Mouse (Mus musculus): ENCODE data around the gene Best2.
A peak's percentile ranks its signal among the peaks of the same experiment; 100 is the strongest.

The Best2 gene

DNA sequence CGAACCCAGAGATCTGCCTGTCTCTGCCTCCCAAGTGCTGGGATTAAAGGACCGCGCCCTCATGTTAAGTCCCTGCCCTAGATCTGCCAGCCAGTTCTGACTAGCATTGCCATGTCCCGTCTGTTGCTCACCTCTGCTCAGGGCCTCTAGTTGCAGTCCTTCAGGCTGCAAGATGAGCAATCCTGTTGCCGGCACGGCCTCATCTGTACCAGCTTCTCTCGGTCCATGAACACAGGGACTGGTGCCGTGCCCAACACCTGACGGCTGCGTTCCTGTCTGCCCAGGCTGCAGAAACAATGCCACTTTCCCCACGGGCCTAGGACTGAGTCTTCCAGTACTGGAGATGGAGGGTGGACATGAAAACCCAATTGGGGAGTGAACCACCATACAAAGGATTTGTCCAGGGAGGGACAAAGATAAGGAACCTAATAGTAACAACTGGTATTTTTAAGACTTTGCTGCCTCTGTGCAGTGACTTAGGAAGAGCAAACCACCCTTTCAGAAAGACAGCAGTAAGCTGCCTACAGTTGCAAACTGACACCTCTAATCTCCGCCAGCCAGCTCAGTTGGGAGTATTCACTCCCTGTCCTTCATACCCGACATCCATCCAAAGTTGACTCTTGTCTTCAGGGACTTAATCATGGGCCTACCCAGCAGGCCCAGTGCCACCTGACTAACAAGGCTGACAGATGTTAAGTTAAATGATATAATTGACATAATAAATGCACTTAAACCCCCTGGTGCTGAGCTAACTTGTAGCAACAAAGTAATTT lies 46.6 kb downstream of the Best2 start:
- no peak for DNase-seq (ENCODE audit: low read depth, low spot score)

DNA sequence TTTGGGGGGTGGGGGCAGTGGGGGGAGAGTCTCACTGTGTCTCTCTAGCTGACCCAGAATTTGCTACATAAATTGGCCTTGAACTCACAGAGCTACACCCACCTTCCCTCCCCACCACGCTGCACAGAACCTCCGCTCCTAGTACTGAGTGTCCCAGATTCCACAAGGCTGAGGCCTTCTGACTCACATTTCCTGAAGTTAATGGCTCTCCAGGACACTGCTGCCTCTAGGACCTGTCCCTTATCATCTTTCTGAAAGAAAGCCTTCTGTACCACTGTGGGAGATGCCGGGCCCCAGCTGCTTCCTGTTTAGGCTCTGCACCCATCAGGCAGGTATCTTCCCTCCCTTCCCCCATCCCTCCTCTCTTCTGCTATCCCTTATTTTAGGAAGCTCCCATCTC lies 47.7 kb downstream of the Best2 start:
- DNase-seq (ENCODE audit: low read depth, low spot score) = no peak

DNA sequence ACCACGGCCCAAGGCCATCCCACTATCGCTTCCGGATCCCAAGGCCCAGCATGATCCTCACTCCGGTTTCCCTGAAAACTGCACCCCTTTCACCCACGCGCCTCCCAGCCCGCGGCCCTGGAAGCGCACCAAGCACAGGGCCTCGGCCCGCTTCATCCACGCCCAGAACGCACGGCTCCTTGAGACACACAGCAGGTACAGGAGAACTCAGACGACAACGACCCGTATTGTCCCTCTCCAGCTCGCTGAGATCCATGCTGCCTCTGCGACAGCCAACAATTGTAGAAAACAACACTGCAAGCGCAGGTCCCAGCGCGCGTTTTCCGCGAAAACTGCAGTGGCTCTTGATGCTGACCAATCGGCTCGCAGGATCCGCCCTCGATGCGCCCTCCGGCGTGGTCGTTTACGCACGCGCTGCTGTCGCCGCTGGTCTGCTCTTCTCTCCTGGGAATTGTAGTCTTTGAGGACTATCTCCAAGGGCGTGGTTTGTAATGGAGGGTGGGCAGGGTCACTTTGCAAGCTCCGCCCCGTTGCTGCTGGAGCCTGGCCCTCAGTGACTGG lies 48.5 kb downstream of the Best2 start:
- peak; percentile 99 for DNase-seq (ENCODE audit: low read depth, low spot score)

DNA sequence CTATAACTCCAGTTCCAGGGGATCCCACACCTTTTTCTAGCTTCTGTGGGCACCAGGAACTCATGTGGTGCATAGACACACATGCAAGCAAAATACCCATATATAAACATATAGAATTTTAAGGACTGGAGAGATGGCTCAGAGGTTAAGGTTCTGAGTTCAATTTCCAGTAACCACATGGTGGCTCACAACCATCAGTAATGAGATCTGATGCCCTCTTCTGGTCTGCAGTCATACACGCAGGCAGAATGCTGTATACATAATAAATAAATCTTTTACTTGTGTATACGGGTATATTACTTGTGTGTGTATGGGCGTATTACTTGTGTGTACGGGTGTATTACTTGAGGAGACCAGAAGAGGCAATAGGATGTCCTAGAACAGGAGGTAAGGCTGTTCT lies 50.4 kb downstream of the Best2 start:
- DNase-seq (ENCODE audit: low read depth, low spot score) = no peak

DNA sequence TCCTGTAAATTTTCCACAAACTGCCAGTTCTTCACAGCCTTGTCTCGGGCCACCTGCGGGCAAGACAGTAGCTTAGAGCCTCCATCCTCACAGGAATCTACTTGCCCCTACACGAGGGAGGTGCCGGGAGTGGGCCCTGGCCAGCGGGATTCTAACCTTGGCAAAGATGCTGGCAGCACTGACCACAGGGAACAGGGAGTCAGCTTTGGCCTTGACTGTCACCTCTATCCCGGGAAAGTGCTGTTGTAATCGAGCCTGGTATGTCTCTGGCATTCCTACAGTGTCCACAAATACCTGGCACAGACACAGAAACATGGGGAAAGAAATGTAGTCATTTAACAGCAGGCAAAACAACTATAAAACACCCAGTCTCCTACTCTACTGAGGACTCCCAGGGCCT lies 54.5 kb downstream of the Best2 start:
- DNase-seq (ENCODE audit: low read depth, low spot score) = no peak

Data from brain, adult 2 months (tissue).